Mouse (Mus musculus) spleen, postnatal 36 days (tissue): ENCODE measurements around the gene Plppr2.

ENCODE experiments used
- DNase-seq, 2 experiments: peaks; one replicate each; pipeline ENCODE4 v3.0.0; 2022; ENCODE audit warnings: low spot score in 2 of 2, mixed read lengths in 1 of 2

Gene Plppr2

DNA sequence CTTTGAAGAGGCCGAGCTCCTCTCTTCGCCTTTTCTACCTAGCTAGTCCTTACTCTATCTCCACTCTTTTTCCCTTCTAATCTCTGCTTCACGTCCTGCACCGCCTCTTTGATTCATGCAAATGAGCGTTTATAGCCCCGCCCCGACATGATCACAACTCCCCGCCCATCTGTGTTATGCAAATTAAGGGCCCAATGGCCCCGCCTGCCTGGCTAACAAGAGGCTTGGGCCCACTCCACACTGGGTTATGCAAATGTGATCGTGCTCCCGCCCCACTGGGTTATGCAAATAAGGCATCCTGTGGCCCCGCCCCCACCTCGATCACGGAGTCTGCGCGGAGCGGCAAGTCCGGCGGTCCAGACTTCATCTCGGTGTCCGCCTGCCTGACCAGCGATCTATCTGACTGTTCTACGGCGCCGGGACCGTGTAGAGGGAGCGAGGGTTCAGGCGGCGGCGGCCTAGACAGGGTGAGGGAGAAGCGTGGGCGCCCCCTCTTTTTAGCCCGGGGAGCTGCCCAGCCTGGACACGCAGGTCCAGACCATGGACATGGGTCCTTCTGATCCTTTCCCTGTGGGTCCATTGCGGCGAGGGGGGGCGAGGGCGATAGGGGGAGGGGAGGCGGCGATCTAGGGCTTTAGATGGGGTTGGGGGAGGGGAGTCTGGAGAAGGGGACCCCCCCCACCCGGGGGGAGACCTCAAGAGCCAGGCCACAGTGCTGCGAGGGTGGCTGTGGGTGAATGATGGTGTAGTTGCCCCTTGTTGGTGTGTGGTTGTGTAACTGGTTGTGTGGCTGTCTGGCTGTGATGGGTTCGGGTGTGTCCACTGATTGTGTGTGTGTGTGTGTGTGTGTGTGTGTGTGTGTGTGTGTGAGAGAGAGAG, at the start of gene Plppr2:
TSS of gene Plppr2 (plus strand) at position 342 of the 879 bp plus-strand sequence.
- peak; percentile 79 to 87 for DNase-seq

DNA sequence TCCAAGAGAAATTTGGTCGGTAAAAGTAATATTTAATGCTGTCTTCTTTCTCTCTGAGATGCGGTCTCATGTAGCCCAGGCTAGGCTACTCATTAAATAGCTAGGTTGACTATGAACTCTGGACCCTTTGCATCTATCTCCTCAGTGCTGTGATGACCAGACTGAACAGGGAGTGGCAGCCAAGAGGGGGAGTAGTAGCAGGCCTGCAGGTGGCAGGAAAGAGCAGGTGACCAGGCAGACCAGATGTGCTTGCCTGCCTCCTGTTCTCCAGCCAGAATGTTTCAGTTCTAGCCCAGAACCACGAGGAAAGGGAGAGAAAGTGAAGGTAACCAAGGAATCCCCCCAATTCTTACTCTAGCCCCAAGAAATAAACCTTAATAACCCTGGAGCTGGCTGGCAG, 47.6 kb upstream of the Plppr2 start:
- no peak for DNase-seq

- peak; percentile 35 to 63 for DNase-seq
Observed at GRCm38 (mm10) chr9:21901223-21901820, 35.5 kb upstream of the Plppr2 start.

GRCm38 (mm10) chr9:21904031-21904430, 32.8 kb upstream of the Plppr2 start:
- DNase-seq = no peak

- DNase-seq = no peak
Observed at GRCm38 (mm10) chr9:21908216-21908615, 28.6 kb upstream of the Plppr2 start.

DNA sequence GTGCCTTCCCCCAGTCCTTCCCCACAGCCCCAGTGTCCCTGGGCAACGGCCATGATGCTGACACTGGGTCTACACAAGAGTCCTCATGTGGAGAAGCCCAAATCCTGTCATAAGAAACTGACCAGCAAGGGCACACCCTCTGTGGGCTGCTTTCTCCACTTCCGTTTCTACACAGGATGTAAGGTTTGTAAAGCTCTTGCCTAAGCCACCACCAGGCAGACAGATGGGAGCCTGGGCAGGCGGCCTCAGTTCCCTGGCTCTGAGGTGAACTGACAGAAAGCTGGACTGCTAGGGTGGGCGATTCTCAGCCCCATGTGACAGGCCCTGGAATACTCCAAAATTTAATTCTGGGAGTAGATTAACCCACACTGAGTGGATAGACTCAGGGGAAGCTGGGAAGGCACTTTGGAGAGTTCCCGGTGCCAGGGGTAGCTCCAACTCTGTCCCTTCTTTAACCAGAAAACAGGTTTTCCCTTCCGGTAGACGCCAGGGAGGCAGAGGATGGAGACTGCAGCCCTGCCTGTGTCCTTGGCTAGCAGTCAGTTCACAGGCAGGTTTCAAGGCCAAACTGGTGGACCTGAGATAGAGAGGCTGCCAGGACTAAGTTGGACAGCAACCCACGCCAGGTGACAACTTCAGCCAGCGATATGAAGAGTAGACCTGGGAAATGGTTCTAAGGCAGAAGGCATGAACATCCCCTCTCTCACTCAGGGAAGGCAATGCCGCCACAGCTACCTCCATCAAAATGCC, 27.2 kb upstream of the Plppr2 start:
- peak in 1 of 2 experiments; percentile 19 for DNase-seq

DNA sequence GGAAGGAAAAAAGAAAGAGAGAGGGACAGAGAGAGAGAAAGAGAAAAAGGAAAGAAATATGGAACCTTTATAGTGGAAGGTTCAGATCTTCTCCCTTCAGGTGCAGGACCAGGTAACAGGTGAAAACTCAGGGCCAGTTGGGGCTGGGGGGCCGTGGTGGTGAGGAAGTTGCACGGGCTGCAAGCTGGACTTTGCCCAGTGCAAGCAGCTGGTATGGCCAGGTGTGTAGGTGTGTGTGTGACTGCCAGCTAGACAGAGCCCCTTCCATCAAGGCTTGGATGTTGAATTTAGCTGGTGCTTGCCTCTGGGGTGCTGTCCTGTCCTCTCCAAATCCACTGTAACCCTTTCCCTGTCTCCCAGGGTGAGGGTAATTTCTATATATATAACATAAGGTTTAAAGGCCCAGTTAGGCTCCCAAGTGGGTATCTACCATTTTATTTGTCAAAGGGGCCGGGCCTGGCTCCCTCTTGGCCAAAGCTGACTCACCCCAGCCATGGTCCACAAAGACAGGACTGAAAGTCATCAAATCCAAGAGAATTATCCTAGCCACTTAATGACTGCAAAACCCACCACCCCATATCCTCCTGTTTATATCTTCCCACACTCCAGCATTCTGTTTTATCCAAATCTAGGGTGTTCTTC, 19.9 kb upstream of the Plppr2 start:
- DNase-seq = no peak

- no peak for DNase-seq
Observed at GRCm38 (mm10) chr9:21917493-21918034, 19.3 kb upstream of the Plppr2 start.

DNA sequence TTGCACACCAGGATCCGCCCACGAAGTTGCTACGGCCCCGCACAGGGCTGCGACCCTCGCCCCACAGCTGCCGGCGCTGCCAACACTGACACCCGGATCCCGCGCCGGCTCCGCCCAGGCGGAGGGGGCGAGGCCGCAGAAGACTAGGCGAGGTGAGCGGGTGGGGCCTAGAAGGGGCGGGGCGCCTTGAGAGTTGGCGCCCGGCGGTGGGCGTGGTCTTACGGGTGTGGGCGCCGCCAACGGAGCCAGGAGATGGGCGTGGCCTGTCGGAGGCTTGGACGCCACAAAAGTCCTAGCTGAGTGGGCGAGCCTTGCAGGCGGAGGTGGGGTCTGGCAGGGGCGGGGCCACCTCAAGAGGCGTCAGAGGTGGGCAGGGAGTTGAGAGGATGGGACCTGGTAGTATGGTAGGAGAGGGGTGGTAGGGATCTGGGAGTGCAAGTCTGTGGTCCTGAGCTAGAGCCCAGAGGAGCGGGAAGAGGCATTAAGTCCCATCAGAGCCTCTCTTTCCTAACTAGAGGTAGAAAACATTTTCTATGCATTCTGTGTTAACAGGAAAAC, 18.7 kb upstream of the Plppr2 start, which contains the start of gene Rab3d:
TSS of gene Rab3d (minus strand) at position 158 of the 558 bp plus-strand sequence.
- DNase-seq = peak; percentile 94 to 95

- no peak for DNase-seq
Observed at GRCm38 (mm10) chr9:21918692-21919384, 18.0 kb upstream of the Plppr2 start.

GRCm38 (mm10) chr9:21923036-21923435, 13.8 kb upstream of the Plppr2 start:
- no peak for DNase-seq

- no peak for DNase-seq
Observed at GRCm38 (mm10) chr9:21923490-21924098, 13.2 kb upstream of the Plppr2 start.

DNA sequence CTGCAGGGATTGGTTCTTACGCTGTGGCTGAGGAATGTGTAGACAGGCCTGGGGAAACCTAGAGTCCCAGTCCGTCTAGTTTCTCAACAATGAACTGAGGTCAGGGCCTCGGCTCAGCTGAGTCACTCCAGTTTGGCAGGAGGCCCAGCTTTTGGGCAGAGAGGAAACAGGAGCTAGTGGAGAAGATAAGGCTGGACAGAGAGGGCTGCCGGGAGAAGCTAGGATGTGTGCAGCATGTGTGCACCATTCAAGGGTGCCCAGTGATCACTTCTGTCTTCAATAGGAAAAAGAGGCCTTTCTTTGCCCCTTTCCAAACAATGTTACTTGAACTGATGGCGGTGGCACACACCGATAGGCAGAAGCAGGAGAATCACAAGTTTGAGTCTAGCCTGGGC, 12.7 kb upstream of the Plppr2 start:
- peak; percentile 60 to 73 for DNase-seq

- no peak for DNase-seq
Observed at GRCm38 (mm10) chr9:21925034-21925433, 11.8 kb upstream of the Plppr2 start.

DNA sequence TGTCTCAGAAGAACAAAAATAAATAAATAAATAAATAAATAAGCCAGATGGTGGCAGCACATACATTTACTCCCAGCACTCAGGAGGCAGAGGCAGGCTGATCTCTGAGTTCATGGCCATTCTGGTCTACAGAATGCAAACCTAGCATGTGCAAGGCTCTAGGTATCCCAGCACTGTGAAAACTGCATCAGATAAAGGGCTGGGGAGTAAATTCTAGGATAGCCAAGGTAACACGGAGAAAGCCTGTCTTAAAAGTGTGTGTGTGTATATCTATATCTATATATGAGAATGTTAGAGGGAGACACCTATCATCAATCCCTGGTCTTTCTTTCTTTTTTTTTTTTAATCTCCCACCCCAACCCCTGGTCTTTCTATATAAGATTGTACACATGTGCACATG, 11.3 kb upstream of the Plppr2 start:
- no peak for DNase-seq

GRCm38 (mm10) chr9:21926155-21926554, 10.7 kb upstream of the Plppr2 start:
- DNase-seq = no peak

GRCm38 (mm10) chr9:21926784-21927183, 10.0 kb upstream of the Plppr2 start:
- no peak for DNase-seq

- DNase-seq = peak; percentile 45 to 62
Observed at GRCm38 (mm10) chr9:21927208-21927753, 9.6 kb upstream of the Plppr2 start, which contains the start of the genes Ccdc159 and Tmem205. Ccdc159 (plus strand) TSS chr9:21927471. Tmem205 (minus strand) TSS chr9:21927556.

DNA sequence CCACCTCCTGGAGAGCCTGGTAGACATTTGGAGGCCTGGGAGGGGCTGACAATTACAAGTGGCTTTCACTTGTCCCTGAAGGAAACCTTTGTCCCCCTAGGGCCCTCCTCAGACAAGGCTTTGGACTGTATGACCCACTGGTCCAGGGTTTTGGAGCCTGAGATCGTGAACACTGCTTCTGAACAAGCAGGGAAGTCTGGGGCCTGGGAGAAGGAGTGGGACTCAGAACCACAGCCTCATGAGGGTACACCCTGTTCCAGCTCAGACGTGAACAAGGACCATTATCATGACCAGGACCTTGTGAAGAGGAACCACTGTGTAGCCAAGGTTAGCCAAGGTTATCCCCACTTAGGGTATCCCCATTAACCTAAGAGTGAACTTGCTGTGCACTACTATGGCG, 7.6 kb upstream of the Plppr2 start:
- no peak for DNase-seq

- DNase-seq = no peak
Observed at GRCm38 (mm10) chr9:21932006-21932405, 4.8 kb upstream of the Plppr2 start.
